Mouse (Mus musculus): ENCODE measurements around the gene Tns1.

DNA sequence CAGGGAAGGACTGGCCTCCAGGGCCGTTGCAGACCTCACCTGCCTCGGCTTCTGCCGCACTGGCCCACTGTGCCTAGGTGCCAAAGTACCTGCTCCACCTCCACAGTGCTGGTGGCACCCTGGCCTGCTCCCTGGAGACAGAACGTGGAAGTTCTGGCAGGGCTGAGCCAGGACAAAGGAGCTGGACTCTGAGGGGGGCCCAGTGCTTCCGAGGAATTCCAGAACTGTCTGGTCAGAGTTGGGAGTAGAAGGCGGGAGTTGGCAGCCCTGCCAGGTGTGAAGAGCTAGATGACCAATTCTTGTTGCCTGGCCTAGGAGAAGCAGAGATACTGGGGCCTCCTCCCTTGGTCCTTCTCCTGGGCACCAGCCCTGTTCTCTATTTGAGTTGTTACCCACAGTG lies 76.5 kb downstream of the Tns1 start:
- TF ChIP-seq CTCF (IDR thresholded peaks at IDR 0.05; ENCODE audit: low read depth, low read length) (no peak), POLR2A (IDR thresholded peaks at IDR 0.05; ENCODE audit: insufficient read depth, low read length) (no peak), EP300 (IDR thresholded peaks at IDR 0.05; ENCODE audit: insufficient read depth, low read depth, low read length) (no peak)

Data from ES-Bruce4 (cell line).